Mouse (Mus musculus): ENCODE results near the gene Tmem246. TPM values are rescaled to one million over a fixed set of nuclear protein-coding genes. Genes with fewer than 3 reads are reported as not detected.
"Not testable (repeated sequence)": the region's sequence is repeated elsewhere in the genome, so short reads cannot be mapped to it uniquely, and the experiment has no call there.

The Tmem246 gene
- polyA plus RNA-seq, 2 experiments, result 4.8 to 6.7 TPM

- peaks cover 8% of the 10 kb centered on the region for H3K36me3 ChIP-seq (replicated peaks; ENCODE audit: control insufficient read depth, insufficient read depth, low read depth)
- TF ChIP-seq EP300 (IDR thresholded peaks at IDR 0.05; ENCODE audit: low read depth) (no peak), CTCF (IDR thresholded peaks at IDR 0.05; ENCODE audit: low read depth) (no peak)
- WGBS (ENCODE audit: insufficient replicate concordance), result 3% methylated on average over 37 of the region's 37 CpGs
Observed at GRCm38 (mm10) chr4:49631319-49632138, 33.9 kb upstream of the Tmem246 start, which contains the start of gene Rnf20. Gene Rnf20, plus strand, starts transcription at chr4:49632006.

GRCm38 (mm10) chr4:49628941-49629340 lies 31.3 kb upstream of the Tmem246 start:
- no peaks in the 10 kb centered on the region for H3K36me3 ChIP-seq (replicated peaks; ENCODE audit: control insufficient read depth, insufficient read depth, low read depth)
- DNase-seq (ENCODE audit: low read depth in 3 of 3, low spot score in 3 of 3) (no peak), ATAC-seq (ENCODE audit: insufficient read depth) (no peak)
- TF ChIP-seq CTCF (IDR thresholded peaks at IDR 0.05; ENCODE audit: low read depth) (no peak), EP300 (IDR thresholded peaks at IDR 0.05; ENCODE audit: low read depth) (no peak)
- no peak overlapping the region for H3K27ac ChIP-seq
- no peak overlapping the region for H3K4me3 ChIP-seq (ENCODE audit: insufficient read depth in 1 of 2, low read depth in 2 of 2, low read length in 2 of 2)
- H3K9ac ChIP-seq (replicated peaks), result no peak overlapping the region
- WGBS (ENCODE audit: insufficient replicate concordance), result 69% methylated on average over 5 of the region's 5 CpGs
- no peaks in the 10 kb centered on the region for H3K27me3 ChIP-seq (ENCODE audit: control insufficient read depth, insufficient read depth, low read length)
- no peak overlapping the region for H3K4me2 ChIP-seq (ENCODE audit: low read depth)
- peaks cover 4 to 7% of the 10 kb centered on the region in 2 experiments; a peak in 3 of 4 replicates for H3K4me1 ChIP-seq (replicated peaks; ENCODE audit: control insufficient read depth in 2 of 2, insufficient read depth in 2 of 2, low read length in 1 of 2)
- no peaks in the 10 kb centered on the region for H3K9me3 ChIP-seq (ENCODE audit: control insufficient read depth, low read length)

More at GRCm38 (mm10) chr4:49631319-49632138, 33.9 kb upstream of the Tmem246 start, which contains the start of gene Rnf20:
- Histone ChIP-seq H3K9me3 (ENCODE audit: control insufficient read depth, low read length) (no peaks in the 10 kb centered on the region), H3K9ac (replicated peaks) (peak within 1 kb of the TSS; percentile 72), H3K4me2 (ENCODE audit: low read depth) (peak within 1 kb of the TSS; percentile 84), H3K27me3 (ENCODE audit: control insufficient read depth, insufficient read depth, low read length) (no peaks in the 10 kb centered on the region), H3K4me3 (ENCODE audit: insufficient read depth in 1 of 2, low read depth in 2 of 2, low read length in 2 of 2) (peak within 1 kb of the TSS; percentile 75 to 77), H3K4me1 (replicated peaks; ENCODE audit: control insufficient read depth in 2 of 2, insufficient read depth in 2 of 2, low read length in 1 of 2) (peaks cover under 1 to 7% of the 10 kb centered on the region in 2 experiments; a peak in 3 of 4 replicates), H3K27ac (peak within 1 kb of the TSS; percentile 40)
- DNase-seq (ENCODE audit: low read depth in 3 of 3, low spot score in 3 of 3) (peak; percentile 88 to 92 (median 89)), ATAC-seq (ENCODE audit: insufficient read depth) (peak; percentile 95)

GRCm38 (mm10) chr4:49626973-49627372 lies 29.3 kb upstream of the Tmem246 start:
- Histone ChIP-seq H3K9ac (replicated peaks) (no peak overlapping the region), H3K36me3 (replicated peaks; ENCODE audit: control insufficient read depth, insufficient read depth, low read depth) (no peaks in the 10 kb centered on the region), H3K27me3 (ENCODE audit: control insufficient read depth, insufficient read depth, low read length) (no peaks in the 10 kb centered on the region), H3K4me3 (ENCODE audit: insufficient read depth in 1 of 2, low read depth in 2 of 2, low read length in 2 of 2) (no peak overlapping the region), H3K4me2 (ENCODE audit: low read depth) (no peak overlapping the region), H3K4me1 (replicated peaks; ENCODE audit: control insufficient read depth in 2 of 2, insufficient read depth in 2 of 2, low read length in 1 of 2) (peaks cover 0 to 4% of the 10 kb centered on the region in 2 experiments; a peak in 1 of 4 replicates), H3K9me3 (ENCODE audit: control insufficient read depth, low read length) (no peaks in the 10 kb centered on the region), H3K27ac (no peak overlapping the region)
- no peak for ATAC-seq (ENCODE audit: insufficient read depth)
- under 1% methylated on average over 3 of the region's 3 CpGs for WGBS (ENCODE audit: insufficient replicate concordance)
- peak; percentile 60 to 64 (median 61) for DNase-seq (ENCODE audit: low read depth in 3 of 3, low spot score in 3 of 3)
- TF ChIP-seq CTCF (IDR thresholded peaks at IDR 0.05; ENCODE audit: low read depth), result peak; percentile 84
- no peak for TF ChIP-seq EP300 (IDR thresholded peaks at IDR 0.05; ENCODE audit: low read depth)

GRCm38 (mm10) chr4:49624969-49625368 lies 27.3 kb upstream of the Tmem246 start:
- H3K36me3 ChIP-seq (replicated peaks; ENCODE audit: control insufficient read depth, insufficient read depth, low read depth); H3K4me1 ChIP-seq (replicated peaks; ENCODE audit: control insufficient read depth in 2 of 2, insufficient read depth in 2 of 2, low read length in 1 of 2); ATAC-seq (ENCODE audit: insufficient read depth); H3K9me3 ChIP-seq (ENCODE audit: control insufficient read depth, low read length); H3K9ac ChIP-seq (replicated peaks); H3K27me3 ChIP-seq (ENCODE audit: control insufficient read depth, insufficient read depth, low read length); H3K4me3 ChIP-seq (ENCODE audit: insufficient read depth in 1 of 2, low read depth in 2 of 2, low read length in 2 of 2); H3K27ac ChIP-seq; DNase-seq (ENCODE audit: low read depth in 3 of 3, low spot score in 3 of 3); H3K4me2 ChIP-seq (ENCODE audit: low read depth): not testable (repeated sequence)
- 29% methylated on average over 4 of the region's 4 CpGs for WGBS (ENCODE audit: insufficient replicate concordance)

- Histone ChIP-seq H3K9ac (replicated peaks) (no peak overlapping the region), H3K4me1 (replicated peaks; ENCODE audit: control insufficient read depth in 2 of 2, insufficient read depth in 2 of 2, low read length in 1 of 2) (peaks cover 0 to 4% of the 10 kb centered on the region in 2 experiments; a peak in 1 of 4 replicates), H3K4me3 (ENCODE audit: insufficient read depth in 1 of 2, low read depth in 2 of 2, low read length in 2 of 2) (no peak overlapping the region), H3K4me2 (ENCODE audit: low read depth) (no peak overlapping the region), H3K9me3 (ENCODE audit: control insufficient read depth, low read length) (no peaks in the 10 kb centered on the region), H3K27me3 (ENCODE audit: control insufficient read depth, insufficient read depth, low read length) (no peaks in the 10 kb centered on the region), H3K27ac (no peak overlapping the region), H3K36me3 (replicated peaks; ENCODE audit: control insufficient read depth, insufficient read depth, low read depth) (no peaks in the 10 kb centered on the region)
- DNase-seq (ENCODE audit: low read depth in 3 of 3, low spot score in 3 of 3) (no peak), ATAC-seq (ENCODE audit: insufficient read depth) (no peak)
- TF ChIP-seq EP300 (IDR thresholded peaks at IDR 0.05; ENCODE audit: low read depth) (no peak), CTCF (IDR thresholded peaks at IDR 0.05; ENCODE audit: low read depth) (no peak)
- WGBS (ENCODE audit: insufficient replicate concordance), result 75% methylated on average over 4 of the region's 4 CpGs
Observed at GRCm38 (mm10) chr4:49623916-49624315, 26.2 kb upstream of the Tmem246 start.

Data from liver, embryonic 14.5 days (tissue).